19 mouse cellular contexts compared by ENCODE assay signal in genomic region chr9:61679686-61680085, GRCm38 (mm10).
A peak's percentile ranks its signal among the peaks of the same experiment; 100 is the strongest.
DNase-seq lines count a peak whose midpoint lies in the region; ATAC-seq and TF ChIP-seq lines count a peak whose summit lies in the region.
"Had no signal": no experiment of that assay in that cellular context is flagged by ENCODE, and none has a peak within 500 bp of the region (broad histone marks: within the 10 kb centered on the region; RNA-seq: fewer than 3 reads in every experiment).

No protein-coding gene starts in this region.

- 83% methylated on average over 6 of the region's 6 CpGs for WGBS in kidney, adult 2 months

- H3K27ac ChIP-seq in kidney, adult 2 months (ENCODE audit: insufficient read depth, low read depth, low read length) = no peak overlapping the region
- H3K27ac ChIP-seq: heart, embryonic 15.5 days; left cerebral cortex, adult 2 months; limb, embryonic 15.5 days; midbrain, embryonic 15.5 days; neural tube, embryonic 15.5 days had no signal

- TF ChIP-seq POLR2A in kidney, adult 2 months (IDR thresholded peaks at IDR 0.05; ENCODE audit: low read depth, low read length) = no peak

- peak; percentile 59 for ATAC-seq in common myeloid progenitor, adult 5-6 weeks (replicated peaks; ENCODE audit: low read depth, poor library complexity, severe bottlenecking)
- peak; percentile 79 for ATAC-seq in neutrophil, adult 5-6 weeks (ENCODE audit: extremely low read depth, insufficient number of reproducible peaks, low FRiP score, poor library complexity, severe bottlenecking)
- ATAC-seq: lung, postnatal 0 days; midbrain, embryonic 15.5 days; Patski had no signal

- no peak for TF ChIP-seq CTCF in kidney, adult 2 months (conservative IDR thresholded peaks at IDR 0.05; ENCODE audit: insufficient read depth, insufficient read length, low read depth, low read length)

- no peaks in the 10 kb centered on the region for H3K27me3 ChIP-seq in kidney, adult 2 months (replicated peaks; ENCODE audit: control insufficient read depth, insufficient read depth, low read length)
- H3K27me3 ChIP-seq: midbrain, embryonic 15.5 days; Patski had no signal

- DNase-seq in lung, adult 18-20 months = peak; percentile 20 to 47
- no peak for DNase-seq in lung, postnatal 14 days
- DNase-seq in thymus, postnatal 14 days = peak; percentile 64
- no peak for DNase-seq in kidney, adult 2 months
- DNase-seq in kidney, adult 11 months = no peak
- no peak for DNase-seq in c-Kit-positive CD71-positive TER-119-positive erythroid progenitor cells, embryonic 14.5 days (ENCODE audit: low spot score)
- DNase-seq: adrenal gland, adult 2 months; gastrocnemius, postnatal 36 days; kidney, postnatal 4 days; right cerebral cortex, postnatal 25 days had no signal

- no peaks in the 10 kb centered on the region for H3K36me3 ChIP-seq in kidney, adult 2 months (ENCODE audit: control insufficient read depth, insufficient read depth, low read length)
- H3K36me3 ChIP-seq: heart, embryonic 15.5 days; limb, embryonic 15.5 days; midbrain, embryonic 15.5 days; neural tube, embryonic 15.5 days had no signal

- no peaks in the 10 kb centered on the region for H3K4me1 ChIP-seq in kidney, adult 2 months (ENCODE audit: control insufficient read depth, insufficient read depth, low read length)

- no peak overlapping the region for H3K4me3 ChIP-seq in kidney, adult 2 months (ENCODE audit: insufficient read depth, low read depth, low read length)
- H3K4me3 ChIP-seq: heart, embryonic 15.5 days; left cerebral cortex, adult 2 months; limb, embryonic 15.5 days; midbrain, embryonic 15.5 days; neural tube, embryonic 15.5 days had no signal

Comparison
In these comparisons a context has a peak if more than half of its experiments do, and no peak if none do; other contexts are left out.
1. DNase-seq: peak in lung, adult 18-20 months (2 of 2) and thymus, postnatal 14 days (single experiment); none in lung, postnatal 14 days (single experiment), kidney, adult 2 months (single experiment), kidney, adult 11 months (single experiment) and c-Kit-positive CD71-positive TER-119-positive erythroid progenitor cells, embryonic 14.5 days (single experiment).